Mouse (Mus musculus): ENCODE data around the gene Kcna10.

Gene Kcna10

DNA sequence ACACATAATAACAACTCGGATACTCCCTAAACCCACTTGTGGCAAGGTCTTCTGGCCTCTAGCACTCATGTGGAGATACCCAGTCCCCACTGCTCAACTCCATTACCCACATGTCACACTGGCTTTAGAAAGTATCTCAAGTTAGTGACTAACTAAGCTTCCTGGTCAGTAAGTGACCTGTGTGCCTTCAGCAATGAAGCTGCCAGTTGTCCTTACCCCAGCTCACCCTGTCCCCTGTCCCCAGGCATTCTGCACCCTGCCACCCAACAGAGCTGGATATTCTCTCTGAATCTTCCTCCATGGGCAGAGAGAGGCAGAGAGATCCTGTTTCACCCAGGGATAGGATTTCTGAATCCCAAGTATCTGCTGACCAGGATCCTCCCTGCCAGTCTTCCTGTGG, at the start of gene Kcna10:
Kcna10 (plus strand) TSS at position 301 of the 400 bp plus-strand sequence.
- DNase-seq (ENCODE audit: low spot score) = no peak

- no peak for DNase-seq (ENCODE audit: low spot score)
Measured at GRCm38 (mm10) chr3:107134457-107134856, 48.4 kb upstream of the Kcna10 start.

GRCm38 (mm10) chr3:107147126-107147525, 35.7 kb upstream of the Kcna10 start:
- no peak for DNase-seq (ENCODE audit: low spot score)

DNA sequence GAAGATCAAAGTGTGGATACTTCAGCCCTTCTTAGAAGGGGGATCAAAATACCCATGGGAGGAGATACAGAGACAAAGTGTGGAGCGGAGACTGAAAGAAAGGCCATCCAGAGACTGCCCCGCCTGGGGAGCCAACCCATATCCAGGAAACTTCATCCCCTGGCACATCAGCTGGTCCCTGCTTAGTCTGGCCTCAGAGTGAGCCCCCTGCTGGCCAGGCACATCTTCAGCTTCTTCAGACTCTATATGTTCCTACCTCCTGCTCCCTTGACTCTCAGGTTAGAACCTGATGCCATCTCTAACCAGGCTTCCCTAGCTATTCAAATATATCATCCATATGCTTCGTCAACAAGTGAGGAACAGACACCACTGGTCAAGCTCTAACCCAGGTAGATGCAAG, 33.9 kb upstream of the Kcna10 start:
- DNase-seq (ENCODE audit: low spot score) = peak; percentile 64

- no peak for DNase-seq (ENCODE audit: low spot score)
Measured at GRCm38 (mm10) chr3:107150469-107150868, 32.4 kb upstream of the Kcna10 start.

DNA sequence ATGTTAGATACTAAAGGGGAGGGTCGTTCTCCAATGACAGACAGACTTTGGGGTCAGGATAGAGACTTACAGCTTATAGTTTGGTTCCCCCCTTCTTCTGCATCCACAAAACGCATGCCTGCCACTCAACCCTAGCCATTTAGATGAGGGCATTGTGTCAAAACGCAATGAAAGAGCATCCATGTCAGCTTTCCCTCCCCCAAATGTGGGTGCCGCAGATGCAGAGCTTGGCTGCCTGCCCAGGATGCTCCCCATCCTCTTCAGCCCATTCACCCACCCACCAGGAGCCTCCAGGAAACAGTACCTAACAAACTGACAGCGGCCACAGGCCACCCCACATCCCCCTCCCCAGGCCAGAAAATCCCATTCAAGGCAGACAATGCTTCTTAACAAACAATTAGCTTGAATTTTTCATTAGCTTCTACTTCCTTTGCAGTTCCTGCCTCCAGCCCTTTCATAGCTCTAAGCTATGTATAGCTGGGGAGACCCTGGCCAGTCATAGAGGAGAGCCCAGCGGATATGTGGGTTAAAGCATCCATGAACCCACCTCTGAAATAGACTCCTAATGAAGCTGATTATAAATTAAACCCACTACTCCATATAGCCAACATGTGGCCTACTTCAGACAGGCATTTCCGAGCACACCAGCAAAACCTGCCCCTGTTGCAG, 31.9 kb upstream of the Kcna10 start:
- no peak for DNase-seq (ENCODE audit: low spot score)

DNA sequence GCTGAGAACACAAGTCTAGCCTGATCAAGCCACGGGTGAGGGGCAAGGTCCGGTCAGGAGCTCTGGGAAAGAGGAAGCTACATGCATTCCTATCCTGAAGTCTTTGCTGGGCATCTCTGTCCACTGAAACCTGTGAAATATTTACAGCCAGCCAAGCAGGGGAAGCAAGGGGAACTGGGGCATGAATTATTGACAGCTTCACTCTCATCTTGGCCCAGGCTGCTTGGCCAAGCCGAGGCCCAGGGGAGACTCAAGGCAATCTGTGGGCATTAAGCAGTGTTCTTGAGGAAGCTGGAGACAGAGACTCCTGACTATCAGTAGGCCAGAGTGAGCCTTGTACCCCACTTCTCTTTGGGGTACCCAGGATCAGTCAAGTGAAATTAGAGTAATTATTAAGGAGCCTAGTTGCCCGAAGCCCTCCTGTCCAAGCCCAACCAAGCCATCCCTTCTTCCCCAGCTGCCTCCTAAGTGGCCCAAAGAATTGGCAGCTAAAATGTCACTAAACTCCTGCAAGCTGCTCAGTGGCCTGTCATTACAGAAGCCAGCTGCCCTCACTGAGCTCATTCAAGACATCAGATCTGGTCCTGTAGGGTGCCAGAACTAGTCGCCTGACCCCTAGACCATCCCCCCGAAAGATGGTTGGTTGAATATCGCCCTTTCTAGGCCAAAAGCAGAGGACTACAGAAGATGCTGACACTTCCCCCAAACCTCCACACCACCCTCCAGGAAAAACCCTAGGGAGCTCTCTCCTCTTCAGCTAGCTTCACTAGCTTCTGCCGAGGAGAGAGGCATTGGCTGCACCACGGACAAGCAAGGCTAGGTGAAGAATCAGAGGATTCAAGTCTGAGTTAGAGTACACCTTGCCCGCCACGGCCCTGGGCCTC, 28.8 kb upstream of the Kcna10 start:
- DNase-seq (ENCODE audit: low spot score) = no peak

DNA sequence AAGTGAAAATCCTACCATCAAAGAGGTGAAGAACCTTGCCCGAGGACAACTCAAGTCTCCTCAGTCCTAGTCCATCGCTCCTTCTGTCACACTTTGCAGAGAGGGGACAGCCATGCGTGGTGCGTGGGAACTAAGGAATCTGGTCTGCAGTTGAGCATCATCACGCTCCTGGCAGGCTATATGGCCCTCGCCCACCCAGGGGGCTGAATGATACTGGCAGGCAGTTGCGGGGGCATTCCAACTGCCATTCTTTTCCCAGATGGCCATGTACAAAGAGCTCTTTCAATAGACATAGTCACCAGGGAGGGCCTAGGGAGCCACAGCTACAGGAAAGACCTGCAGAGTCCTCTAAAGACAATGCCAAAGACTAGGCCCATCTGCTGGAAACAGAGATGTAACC, 24.0 kb upstream of the Kcna10 start:
- DNase-seq (ENCODE audit: low spot score) = no peak

DNA sequence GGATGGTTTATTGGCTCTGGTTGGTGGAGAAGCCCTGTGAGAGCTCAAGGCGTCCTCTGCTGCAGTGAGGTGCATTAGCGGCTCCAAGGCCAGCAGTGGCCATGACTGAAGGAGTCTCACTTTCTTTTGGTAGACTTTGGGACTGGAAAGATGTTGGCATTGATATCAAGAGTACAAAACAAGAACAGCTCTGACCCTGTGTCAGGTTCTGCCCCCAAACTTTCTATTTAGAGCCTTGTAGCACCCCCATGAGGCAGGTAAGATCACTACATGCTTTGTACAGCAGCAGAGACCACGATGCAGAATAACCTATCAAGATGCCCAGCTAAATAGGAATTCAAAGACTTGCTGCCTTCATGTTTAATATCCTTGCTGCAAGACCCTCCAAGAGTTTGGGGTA, 23.4 kb upstream of the Kcna10 start:
- peak; percentile 36 for DNase-seq (ENCODE audit: low spot score)

GRCm38 (mm10) chr3:107159859-107160324, 23.0 kb upstream of the Kcna10 start:
- DNase-seq (ENCODE audit: low spot score) = peak; percentile 13

GRCm38 (mm10) chr3:107162741-107163140, 20.1 kb upstream of the Kcna10 start:
- no peak for DNase-seq (ENCODE audit: low spot score)

GRCm38 (mm10) chr3:107169552-107169951, 13.3 kb upstream of the Kcna10 start:
- no peak for DNase-seq (ENCODE audit: low spot score)

- DNase-seq (ENCODE audit: low spot score) = no peak
Measured at GRCm38 (mm10) chr3:107171964-107172363, 10.9 kb upstream of the Kcna10 start.

- no peak for DNase-seq (ENCODE audit: low spot score)
Measured at GRCm38 (mm10) chr3:107172556-107172955, 10.3 kb upstream of the Kcna10 start.

DNA sequence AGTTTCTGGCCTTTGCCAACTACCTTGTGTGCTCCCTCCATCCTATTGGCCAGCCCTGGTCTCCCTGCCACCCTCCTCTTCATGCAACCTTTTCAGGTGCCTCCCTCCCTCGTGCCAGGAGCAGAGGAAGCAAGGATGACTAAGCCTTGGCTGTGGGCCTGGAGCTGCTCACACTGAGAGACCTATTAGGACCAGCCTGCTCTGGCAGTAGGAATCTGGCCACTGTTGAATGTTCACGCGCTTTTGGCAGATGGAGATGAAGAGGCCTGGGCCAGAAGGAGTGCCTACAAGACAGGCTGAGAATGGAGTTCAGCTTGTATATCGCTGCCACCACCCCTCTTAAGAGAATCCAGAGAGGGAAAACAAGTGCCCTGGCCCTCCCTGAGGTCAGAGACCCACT, 7.4 kb upstream of the Kcna10 start:
- DNase-seq (ENCODE audit: low spot score) = no peak

- DNase-seq (ENCODE audit: low spot score) = no peak
Measured at GRCm38 (mm10) chr3:107176501-107176900, 6.4 kb upstream of the Kcna10 start.

- DNase-seq (ENCODE audit: low spot score) = no peak
Measured at GRCm38 (mm10) chr3:107180860-107181259, 2.0 kb upstream of the Kcna10 start.

- DNase-seq (ENCODE audit: low spot score) = no peak
Measured at GRCm38 (mm10) chr3:107183178-107183577, 322 bp downstream of the Kcna10 start.

- DNase-seq (ENCODE audit: low spot score) = peak; percentile 61
Measured at GRCm38 (mm10) chr3:107185597-107185996, 2.7 kb downstream of the Kcna10 start.

DNA sequence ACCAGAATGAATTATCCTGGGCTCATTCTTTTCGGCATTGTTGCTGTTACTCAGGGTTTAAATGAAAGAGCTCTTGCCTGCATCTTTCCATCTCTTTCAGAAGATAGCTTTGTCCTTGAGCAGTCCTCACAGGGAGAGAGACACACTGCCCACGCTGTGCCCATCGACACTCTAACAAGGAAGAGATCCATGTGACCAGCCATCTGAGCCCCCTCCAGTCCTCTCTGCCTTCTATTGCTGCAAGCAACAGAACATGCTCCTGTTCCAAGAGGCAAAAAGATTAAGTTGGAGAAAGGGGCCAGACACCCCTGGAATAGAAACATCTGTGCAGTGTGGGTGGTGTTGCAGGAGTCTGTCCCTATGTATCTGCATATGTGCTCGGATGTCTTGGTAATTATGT, 4.2 kb downstream of the Kcna10 start:
- no peak for DNase-seq (ENCODE audit: low spot score)

DNA sequence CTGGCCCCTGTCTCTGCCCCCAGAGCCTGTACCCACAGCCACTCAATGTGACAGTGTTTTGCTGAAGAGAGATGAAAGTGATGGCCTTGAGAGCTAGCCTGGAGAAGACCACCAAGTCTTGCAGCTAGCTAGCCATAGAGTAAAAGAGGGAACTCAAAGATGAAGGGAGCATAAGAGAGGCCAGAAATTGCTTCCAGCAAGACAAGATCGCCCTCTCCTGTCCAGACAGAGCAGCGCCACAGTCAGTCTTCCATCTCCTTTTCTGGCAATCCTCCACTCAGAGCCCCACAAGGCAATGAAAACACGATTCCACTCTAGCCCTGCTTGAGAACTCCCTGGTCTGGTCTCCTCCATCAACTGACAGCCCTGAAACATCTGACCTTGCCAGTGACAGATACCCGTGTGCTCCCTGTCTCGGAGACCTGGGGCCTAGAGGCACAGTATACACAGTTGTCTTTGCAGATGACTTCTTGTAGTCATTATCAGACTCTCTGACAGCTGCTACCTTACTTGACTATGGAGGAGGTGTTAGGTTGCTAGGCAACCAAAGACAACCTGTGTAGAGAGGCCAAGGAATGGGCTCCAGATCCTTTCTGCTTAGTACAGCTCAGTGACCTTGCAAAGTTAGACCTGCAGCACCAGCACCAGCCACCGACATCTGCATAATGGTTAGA, 5.5 kb downstream of the Kcna10 start:
- peak; percentile 41 for DNase-seq (ENCODE audit: low spot score)

DNA sequence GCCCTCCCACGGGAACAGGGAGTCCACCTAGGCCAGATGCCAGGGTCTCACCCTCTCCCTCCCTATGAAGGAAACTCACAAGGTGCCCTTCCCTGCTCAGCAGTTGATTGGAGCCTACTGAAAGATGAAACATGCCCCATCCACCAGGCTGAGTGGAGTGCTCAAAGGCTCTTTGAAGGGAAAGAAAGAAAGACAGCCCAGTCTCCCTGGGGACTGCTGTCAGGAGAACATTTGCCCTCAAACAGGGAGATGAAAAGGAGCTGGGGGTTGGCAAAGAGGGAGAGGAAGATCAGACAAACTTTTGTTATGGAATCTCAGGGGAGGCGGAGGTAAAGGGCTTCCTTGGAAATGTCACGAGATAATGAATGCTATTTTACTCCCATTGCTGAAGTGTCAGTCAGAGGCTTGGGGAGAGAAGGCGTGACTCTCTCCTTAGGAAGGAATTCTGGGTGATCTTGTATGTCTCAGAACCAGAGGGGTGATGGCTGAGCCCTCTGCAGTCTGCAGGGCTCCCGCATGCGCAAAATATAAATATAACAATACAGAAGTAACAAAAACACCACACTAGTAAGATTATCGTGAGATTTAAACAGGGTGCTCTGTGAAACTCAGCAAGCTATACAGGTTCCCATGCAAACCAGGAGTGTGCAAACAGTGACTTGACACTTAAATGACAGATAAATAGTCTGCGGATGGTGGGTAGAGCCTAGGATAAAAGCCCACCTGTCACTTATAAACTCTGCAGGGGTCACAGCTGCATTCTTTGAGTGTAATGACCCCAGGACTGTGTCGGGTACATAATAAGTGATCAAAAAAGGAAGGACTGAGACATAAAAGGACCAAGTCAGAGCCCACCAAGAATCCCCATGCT, 18.7 kb downstream of the Kcna10 start:
- no peak for DNase-seq (ENCODE audit: low spot score)

Measured in T-cell, adult 2 months (primary cell).